Comparison of ENCODE assay signal across 8 mouse cellular contexts in the genomic region with DNA sequence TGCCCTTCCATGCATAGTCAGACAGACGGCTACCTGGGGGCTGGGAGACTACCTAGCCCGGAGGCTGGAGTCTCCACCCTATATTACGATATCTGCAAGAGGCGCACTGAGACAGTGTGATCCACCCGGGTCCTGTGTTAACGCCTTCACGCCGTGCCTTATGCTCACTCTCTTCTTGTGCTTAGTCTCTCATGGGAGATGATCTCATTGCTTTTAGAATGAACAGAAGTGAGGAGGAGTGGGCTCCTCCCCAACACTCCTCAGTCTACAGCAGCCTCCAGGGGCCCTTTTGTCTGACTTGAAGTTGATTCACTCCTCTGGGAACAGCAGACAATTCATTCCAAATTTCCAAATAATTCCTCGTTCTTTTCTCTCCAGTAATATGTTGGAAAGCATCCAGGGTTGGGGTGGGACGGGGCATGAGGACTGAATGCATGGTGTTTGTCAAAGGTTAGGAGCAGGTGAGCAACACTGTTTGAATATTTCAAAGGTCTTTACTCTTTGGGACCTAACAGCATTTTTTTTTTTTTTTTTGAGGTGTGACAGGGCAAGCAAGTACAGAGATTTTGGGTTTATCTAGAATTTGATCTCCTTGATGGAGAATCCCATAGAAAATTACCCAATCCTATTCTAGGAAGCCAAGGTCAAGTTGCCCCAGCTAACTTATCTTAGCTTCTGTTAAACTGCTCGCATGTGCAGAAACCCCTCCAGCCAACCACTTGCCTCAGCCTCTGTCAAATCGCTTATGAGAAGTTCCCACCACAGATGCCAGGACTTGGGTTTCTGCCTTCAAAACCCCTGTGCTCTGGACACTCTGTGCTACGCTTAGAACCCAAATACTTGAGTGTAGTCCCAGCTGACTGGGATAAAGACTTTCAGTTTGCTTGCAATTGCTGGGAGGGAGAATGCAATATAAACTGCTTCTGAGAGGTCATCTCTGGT. TPM values are rescaled to one million over a fixed set of nuclear protein-coding genes. Genes with fewer than 3 reads are reported as not detected.
DNase-seq lines count a peak whose midpoint lies in the region; TF ChIP-seq lines count a peak whose summit lies in the region.
"Had no signal": no experiment of that assay in that cellular context is flagged by ENCODE, and none has a peak within 500 bp of the region (broad histone marks: within the 10 kb centered on the region; RNA-seq: fewer than 3 reads in every experiment).

No protein-coding gene starts in this region.

- TF ChIP-seq CTCF in layer of hippocampus, adult 2 months (conservative IDR thresholded peaks at IDR 0.05): no peak

- peak; percentile 55 to 63 for DNase-seq in layer of hippocampus, adult 18-20 months (ENCODE audit: low spot score in 2 of 2)
- DNase-seq in layer of hippocampus, postnatal 25 days (ENCODE audit: extremely low spot score in 1 of 2, low spot score in 1 of 2): no peak
- peak; percentile 78 for DNase-seq in brain, adult 2 months (ENCODE audit: low read depth, low spot score)
- DNase-seq in layer of hippocampus, adult 2 months (ENCODE audit: low spot score in 2 of 2): peak; percentile 32 to 70
- peak; percentile 25 to 60 for DNase-seq in right cerebral cortex, postnatal 36 days (ENCODE audit: low spot score in 2 of 2)
- DNase-seq in c-Kit-positive CD71-positive TER-119-positive erythroid progenitor cells, embryonic 14.5 days (ENCODE audit: low spot score): no peak
- no peak for DNase-seq in spleen, adult 12 weeks (ENCODE audit: low spot score)

- H3K4me3 ChIP-seq in layer of hippocampus, adult 2 months: no peak overlapping the region
- H3K4me3 ChIP-seq: heart, adult 2 months had no signal

- 0 out of 2 replicates have a peak overlapping the region, but pooled peaks have one; percentile 57 for H3K27ac ChIP-seq in layer of hippocampus, adult 2 months
- H3K27ac ChIP-seq: heart, adult 2 months had no signal

RNA-seq across cellular contexts. Expression of a gene that starts 8.8 kb away (rescaled TPM):
- 10 to 100 TPM; 14.2 to 15.9 TPM for total RNA-seq in layer of hippocampus, adult 18-20 months (2021)
- 10 to 100 TPM; 16.6 to 18.1 TPM for total RNA-seq in layer of hippocampus, postnatal 25 days (2021)
- 10 to 100 TPM; 16.0 to 16.4 TPM for total RNA-seq in layer of hippocampus, adult 2 months (2021)

RNA-seq across cellular contexts. Expression of a gene that starts 51.7 kb away (rescaled TPM):
- 1 to 10 TPM; 4.0 to 4.7 TPM for total RNA-seq in layer of hippocampus, adult 18-20 months (2021)
- 1 to 10 TPM; 3.7 to 4.6 TPM for total RNA-seq in layer of hippocampus, postnatal 25 days (2021)
- 1 to 10 TPM; 3.2 to 3.9 TPM for total RNA-seq in layer of hippocampus, adult 2 months (2021)

RNA-seq across cellular contexts. Expression of a gene that starts 55.7 kb away (rescaled TPM):
- 1 to 10 TPM; 3.2 to 4.8 TPM for total RNA-seq in layer of hippocampus, adult 18-20 months (2021)
- total RNA-seq in layer of hippocampus, postnatal 25 days (2021): 1 to 10 TPM; 3.9 to 5.6 TPM
- total RNA-seq in layer of hippocampus, adult 2 months (2021): 1 to 10 TPM; 3.8 to 4.5 TPM

Comparison
In these comparisons a context has a peak if more than half of its experiments do, and no peak if none do; other contexts are left out.
1. DNase-seq: peak in layer of hippocampus, adult 18-20 months (2 of 2), brain, adult 2 months (single experiment), layer of hippocampus, adult 2 months (2 of 2) and right cerebral cortex, postnatal 36 days (2 of 2); none in layer of hippocampus, postnatal 25 days (0 of 2), c-Kit-positive CD71-positive TER-119-positive erythroid progenitor cells, embryonic 14.5 days (single experiment) and spleen, adult 12 weeks (single experiment).